Mouse (Mus musculus) CD4-positive, CD25-positive, alpha-beta regulatory T cell, adult 4 months (primary cell): ENCODE results near the gene Fnbp4. TPM values are rescaled to one million over a fixed set of nuclear protein-coding genes. Genes with fewer than 3 reads are reported as not detected.

Experiments used
- ATAC-seq: one replicate; pipeline ENCODE4 v1.8.0; 2017
- polyA plus RNA-seq, 2 experiments: library from polyadenylated mRNA; unstranded; fragments of 100-300 nt; shearing (Covaris generic); gene quantifications; one replicate each; pipeline ENCODE4 v1.2.1; 2017

Gene Fnbp4
- polyA plus RNA-seq, result 100 to 1,000 TPM; 107 to 114 TPM

GRCm38 (mm10) chr2:90745053-90745678, at the start of gene Fnbp4:
Fnbp4 (plus strand) TSS chr2:90745370.
- ATAC-seq, result peak; percentile 94

GRCm38 (mm10) chr2:90700943-90701342, 44.2 kb upstream of the Fnbp4 start:
- ATAC-seq, result no peak

GRCm38 (mm10) chr2:90708548-90708947, 36.6 kb upstream of the Fnbp4 start:
- ATAC-seq, result no peak

- ATAC-seq, result no peak
These were observed 29.5 kb upstream of the Fnbp4 start for GRCm38 (mm10) chr2:90715555-90716092.

GRCm38 (mm10) chr2:90717366-90717765, 27.8 kb upstream of the Fnbp4 start:
- ATAC-seq, result no peak

DNA sequence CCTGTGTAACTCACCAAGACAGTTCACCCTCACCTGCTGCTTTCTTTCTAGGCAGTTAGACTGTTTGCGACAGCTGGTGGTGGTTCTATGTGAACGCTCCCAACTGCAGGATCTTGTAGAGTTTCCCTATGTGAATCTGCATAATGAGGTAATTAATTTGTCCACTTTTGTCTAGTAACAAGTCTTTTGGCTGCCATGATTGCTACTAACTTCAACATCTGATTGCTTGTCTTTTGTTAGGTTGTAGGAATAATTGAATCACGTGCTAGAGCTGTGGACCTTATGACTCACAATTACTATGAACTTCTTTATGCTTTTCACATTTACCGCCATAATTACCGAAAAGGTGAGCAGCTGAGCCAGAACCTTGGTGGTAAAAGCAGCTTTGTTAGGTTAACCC, 27.2 kb upstream of the Fnbp4 start:
- ATAC-seq, result no peak

GRCm38 (mm10) chr2:90726818-90727217, 18.4 kb upstream of the Fnbp4 start:
- ATAC-seq, result no peak

- no peak for ATAC-seq
These were observed 9.8 kb upstream of the Fnbp4 start for GRCm38 (mm10) chr2:90735326-90735725.

GRCm38 (mm10) chr2:90738801-90739200, 6.4 kb upstream of the Fnbp4 start:
- ATAC-seq, result no peak

- no peak for ATAC-seq
These were observed 5.8 kb upstream of the Fnbp4 start for GRCm38 (mm10) chr2:90739327-90739726.

- ATAC-seq, result no peak
These were observed 5.2 kb upstream of the Fnbp4 start for GRCm38 (mm10) chr2:90739921-90740320.

GRCm38 (mm10) chr2:90744285-90745052, 701 bp upstream of the Fnbp4 start:
- no peak for ATAC-seq

GRCm38 (mm10) chr2:90745740-90746537, 769 bp downstream of the Fnbp4 start:
- ATAC-seq, result peak; percentile 25

GRCm38 (mm10) chr2:90746538-90746865, 1.3 kb downstream of the Fnbp4 start:
- ATAC-seq, result no peak

DNA sequence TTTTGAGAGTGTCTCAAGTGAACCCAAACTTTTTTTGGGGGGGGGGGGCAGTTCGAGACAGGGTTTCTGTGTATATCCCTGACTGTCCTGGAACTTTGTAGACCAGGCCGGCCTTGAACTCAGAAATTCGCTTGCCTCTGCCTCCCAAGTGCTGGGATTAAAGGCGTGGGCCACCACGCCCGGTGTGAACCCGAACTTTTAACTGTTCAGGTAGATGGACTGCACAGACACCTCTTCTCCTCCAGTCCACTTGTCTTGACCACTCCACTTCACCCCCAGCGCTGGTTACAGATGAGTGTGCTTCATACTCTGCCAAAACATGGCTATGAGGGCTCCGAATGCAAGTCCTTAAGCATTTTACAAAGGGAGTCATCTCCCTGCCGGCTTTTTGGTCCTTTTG, 2.0 kb downstream of the Fnbp4 start:
- ATAC-seq, result no peak

DNA sequence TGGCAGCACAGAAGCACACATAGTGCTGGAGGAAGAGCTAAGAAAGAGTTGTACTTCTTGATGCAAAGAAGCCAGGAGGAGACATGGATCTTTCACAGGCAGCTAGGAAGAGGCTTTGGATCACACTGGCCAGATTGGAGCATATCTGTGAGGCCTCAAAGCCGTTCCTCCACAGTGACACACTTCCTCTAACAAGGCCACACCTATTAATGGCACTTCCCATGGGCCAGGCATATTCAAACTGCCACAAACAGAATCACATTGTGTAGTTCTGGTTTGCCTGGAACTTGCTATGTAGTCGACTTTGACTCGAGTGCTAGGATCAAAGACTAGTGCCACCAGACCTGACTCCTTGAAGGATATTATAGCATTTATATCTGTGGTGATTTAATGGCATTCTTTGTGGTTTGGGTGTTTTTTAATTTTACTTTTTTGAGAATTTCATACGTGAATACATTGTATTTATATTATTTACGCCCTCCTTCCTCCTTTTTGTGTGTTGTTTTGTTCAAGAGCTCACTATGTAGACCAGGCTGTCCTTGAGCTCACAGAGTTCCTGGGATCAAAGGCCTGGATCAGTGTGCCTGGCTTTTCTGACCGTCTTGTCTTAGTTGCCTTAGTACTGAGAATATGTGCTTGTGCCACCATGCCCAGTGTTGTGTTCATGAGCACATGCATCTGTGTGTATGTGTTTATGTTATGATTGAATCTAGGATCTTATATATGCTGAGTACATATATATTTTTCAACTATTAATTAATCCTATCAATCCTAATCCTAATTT, 4.7 kb downstream of the Fnbp4 start:
- ATAC-seq, result no peak

DNA sequence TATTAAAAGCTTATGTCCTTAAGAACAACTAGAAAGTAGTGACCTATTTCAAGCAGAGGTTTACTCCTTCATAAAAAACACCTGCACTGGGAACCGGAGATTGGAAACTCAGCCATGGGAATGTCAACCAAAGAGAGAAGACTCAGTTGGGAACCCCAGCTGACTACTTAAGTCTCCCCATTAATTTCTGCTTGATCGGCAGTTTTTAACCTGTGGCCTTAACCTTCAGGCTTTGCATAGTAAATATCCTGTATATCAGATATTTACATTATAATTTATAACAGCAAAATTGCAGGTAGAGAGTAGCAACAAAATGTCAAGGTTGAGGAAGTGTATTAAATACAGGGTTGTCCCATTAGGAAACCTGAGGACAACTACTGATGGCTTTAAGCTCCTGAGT, 8.4 kb downstream of the Fnbp4 start:
- ATAC-seq, result no peak

DNA sequence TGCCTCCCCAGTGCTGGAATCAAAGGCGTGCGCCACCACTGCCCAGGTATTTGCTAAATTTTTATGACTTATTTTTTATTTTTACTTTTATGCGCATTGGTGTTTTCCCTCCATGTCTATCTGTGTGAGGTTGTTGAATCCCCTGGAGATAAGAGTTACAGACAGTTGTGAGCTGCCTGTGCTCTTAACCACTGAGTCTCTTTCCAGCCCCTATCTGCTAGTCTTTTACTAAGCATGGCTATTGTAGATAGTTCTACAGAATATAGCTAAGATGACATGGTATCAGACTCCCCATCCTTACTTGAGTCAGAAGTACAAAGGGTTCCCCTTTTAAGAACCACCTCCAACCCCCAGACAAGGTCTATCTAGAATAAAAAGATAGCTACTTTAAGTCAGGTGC, 9.0 kb downstream of the Fnbp4 start:
- ATAC-seq, result no peak

DNA sequence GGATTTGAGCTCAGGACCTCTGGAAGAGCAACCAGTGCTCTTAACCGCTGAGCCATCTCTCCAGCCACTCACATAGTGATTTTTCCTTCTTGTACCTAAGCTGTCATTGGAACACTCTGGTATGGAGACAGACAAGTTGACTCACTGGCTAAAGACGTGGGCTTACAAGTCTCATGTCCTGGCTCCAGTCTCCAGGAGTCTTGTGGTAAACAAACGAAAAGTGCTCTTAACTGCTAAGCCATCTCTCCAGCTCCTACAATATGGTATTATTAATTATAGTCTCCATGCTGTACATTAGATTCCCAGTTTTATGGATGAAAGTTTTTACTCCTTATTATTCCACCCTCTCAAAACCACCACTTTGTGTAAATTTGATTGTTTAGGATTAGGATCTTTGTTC, 20.0 kb downstream of the Fnbp4 start:
- no peak for ATAC-seq

GRCm38 (mm10) chr2:90781323-90781722, 36.2 kb downstream of the Fnbp4 start:
- ATAC-seq, result no peak

DNA sequence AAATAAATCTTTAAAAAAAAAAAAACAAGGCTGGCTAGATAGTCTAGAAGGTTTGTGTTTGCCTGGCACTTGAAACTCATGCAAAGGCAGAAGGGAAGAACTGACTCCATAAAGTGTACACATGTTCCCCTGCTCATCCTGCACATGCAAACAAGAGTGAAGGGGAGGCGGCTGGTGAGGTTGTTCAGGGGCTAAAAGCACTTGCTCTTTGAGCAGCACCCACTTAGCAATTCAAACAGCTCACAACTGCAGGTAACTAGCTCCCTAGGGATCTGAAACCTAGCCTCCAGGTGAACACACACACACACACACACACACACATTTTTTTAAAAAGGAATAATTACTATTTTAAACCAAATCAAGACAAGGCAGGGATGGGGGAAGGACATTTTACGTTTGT, 36.8 kb downstream of the Fnbp4 start:
- no peak for ATAC-seq

DNA sequence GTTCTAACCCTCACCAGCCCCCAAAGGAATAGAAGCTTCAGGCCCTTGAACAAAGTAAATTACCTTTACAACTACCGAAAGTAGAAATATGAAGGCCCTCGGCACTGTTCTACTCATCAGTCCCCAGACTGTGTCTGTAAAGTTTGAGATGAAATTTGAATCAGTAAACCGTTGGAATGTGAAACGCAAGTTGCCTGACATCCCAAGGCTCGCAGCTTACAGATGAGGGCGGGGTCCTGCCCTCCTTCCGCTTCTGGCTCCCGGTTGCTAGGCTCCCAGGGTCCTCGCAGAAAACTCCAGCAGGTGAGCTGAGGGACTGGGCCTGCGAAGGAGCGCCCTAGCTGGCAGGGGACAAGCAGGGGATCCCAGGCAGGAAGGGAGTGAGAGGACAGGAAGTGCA, 37.3 kb downstream of the Fnbp4 start, which contains the start of gene Agbl2:
Gene Agbl2 (plus strand): TSS at position 270 of the 400 bp plus-strand sequence.
- no peak for ATAC-seq
